Mouse (Mus musculus): ENCODE data around the gene Rel. TPM values are rescaled to one million over a fixed set of nuclear protein-coding genes. Genes with fewer than 3 reads are reported as not detected.

The Rel gene
- polyA plus RNA-seq, 1 experiment from 2014 or later, result 0.95 TPM

- 96% methylated on average over 2 of the region's 2 CpGs for WGBS
- no peak for ATAC-seq (ENCODE audit: low read depth)
- no peak overlapping the region for H3K4me2 ChIP-seq (ENCODE audit: low read depth, low read length)
- no peaks in the 10 kb centered on the region for H3K9me3 ChIP-seq (ENCODE audit: control insufficient read depth, low read length)
- H3K4me3 ChIP-seq (ENCODE audit: low read depth, low read length), result no peak overlapping the region
- H3K4me1 ChIP-seq (ENCODE audit: control insufficient read depth, insufficient read depth, low read length), result no peaks in the 10 kb centered on the region
- H3K9ac ChIP-seq (replicated peaks; ENCODE audit: low read depth, low read length), result no peak overlapping the region
- no peaks in the 10 kb centered on the region for H3K27me3 ChIP-seq (ENCODE audit: control insufficient read depth, insufficient read depth, low read length)
- H3K36me3 ChIP-seq (ENCODE audit: control insufficient read depth, insufficient read depth, low read length), result no peaks in the 10 kb centered on the region
- H3K27ac ChIP-seq (ENCODE audit: low read depth, low read length), result no peak overlapping the region
Observed at GRCm38 (mm10) chr11:23762635-23763034, 8.1 kb downstream of the Rel start.

GRCm38 (mm10) chr11:23758218-23758617, 12.6 kb downstream of the Rel start:
- 79% methylated on average over 2 of the region's 2 CpGs for WGBS
- ATAC-seq (ENCODE audit: low read depth), result no peak
- H3K4me2 ChIP-seq (ENCODE audit: low read depth, low read length), result no peak overlapping the region
- no peaks in the 10 kb centered on the region for H3K9me3 ChIP-seq (ENCODE audit: control insufficient read depth, low read length)
- no peaks in the 10 kb centered on the region for H3K4me1 ChIP-seq (ENCODE audit: control insufficient read depth, insufficient read depth, low read length)
- H3K9ac ChIP-seq (replicated peaks; ENCODE audit: low read depth, low read length), result no peak overlapping the region
- H3K27ac ChIP-seq (ENCODE audit: low read depth, low read length), result no peak overlapping the region
- H3K4me3 ChIP-seq (ENCODE audit: low read depth, low read length), result no peak overlapping the region
- no peaks in the 10 kb centered on the region for H3K36me3 ChIP-seq (ENCODE audit: control insufficient read depth, insufficient read depth, low read length)
- no peaks in the 10 kb centered on the region for H3K27me3 ChIP-seq (ENCODE audit: control insufficient read depth, insufficient read depth, low read length)

- Histone ChIP-seq H3K9ac (replicated peaks; ENCODE audit: low read depth, low read length) (no peak overlapping the region), H3K27me3 (ENCODE audit: control insufficient read depth, insufficient read depth, low read length) (no peaks in the 10 kb centered on the region), H3K36me3 (ENCODE audit: control insufficient read depth, insufficient read depth, low read length) (no peaks in the 10 kb centered on the region), H3K4me1 (ENCODE audit: control insufficient read depth, insufficient read depth, low read length) (no peaks in the 10 kb centered on the region), H3K9me3 (ENCODE audit: control insufficient read depth, low read length) (no peaks in the 10 kb centered on the region), H3K4me3 (ENCODE audit: low read depth, low read length) (no peak overlapping the region), H3K4me2 (ENCODE audit: low read depth, low read length) (no peak overlapping the region), H3K27ac (ENCODE audit: low read depth, low read length) (no peak overlapping the region)
- ATAC-seq (ENCODE audit: low read depth), result no peak
Observed at GRCm38 (mm10) chr11:23754329-23754728, 16.4 kb downstream of the Rel start.

- Histone ChIP-seq H3K9me3 (ENCODE audit: control insufficient read depth, low read length) (no peaks in the 10 kb centered on the region), H3K27ac (ENCODE audit: low read depth, low read length) (no peak overlapping the region), H3K4me1 (ENCODE audit: control insufficient read depth, insufficient read depth, low read length) (no peaks in the 10 kb centered on the region), H3K36me3 (ENCODE audit: control insufficient read depth, insufficient read depth, low read length) (no peaks in the 10 kb centered on the region), H3K4me3 (ENCODE audit: low read depth, low read length) (no peak overlapping the region), H3K27me3 (ENCODE audit: control insufficient read depth, insufficient read depth, low read length) (no peaks in the 10 kb centered on the region), H3K9ac (replicated peaks; ENCODE audit: low read depth, low read length) (no peak overlapping the region), H3K4me2 (ENCODE audit: low read depth, low read length) (no peak overlapping the region)
- 98% methylated on average over 1 of the region's 1 CpGs for WGBS
- no peak for ATAC-seq (ENCODE audit: low read depth)
Observed at GRCm38 (mm10) chr11:23753136-23753710, 17.5 kb downstream of the Rel start.

GRCm38 (mm10) chr11:23746102-23746501, 24.7 kb downstream of the Rel start:
- Histone ChIP-seq H3K9ac (replicated peaks; ENCODE audit: low read depth, low read length) (no peak overlapping the region), H3K9me3 (ENCODE audit: control insufficient read depth, low read length) (no peaks in the 10 kb centered on the region), H3K4me1 (ENCODE audit: control insufficient read depth, insufficient read depth, low read length) (no peaks in the 10 kb centered on the region), H3K36me3 (ENCODE audit: control insufficient read depth, insufficient read depth, low read length) (no peaks in the 10 kb centered on the region), H3K4me2 (ENCODE audit: low read depth, low read length) (no peak overlapping the region), H3K27ac (ENCODE audit: low read depth, low read length) (no peak overlapping the region), H3K27me3 (ENCODE audit: control insufficient read depth, insufficient read depth, low read length) (no peaks in the 10 kb centered on the region), H3K4me3 (ENCODE audit: low read depth, low read length) (no peak overlapping the region)
- no peak for ATAC-seq (ENCODE audit: low read depth)
- WGBS, result 87% methylated on average over 4 of the region's 4 CpGs

GRCm38 (mm10) chr11:23744352-23744751, 26.4 kb downstream of the Rel start:
- ATAC-seq (ENCODE audit: low read depth), result no peak
- Histone ChIP-seq H3K4me3 (ENCODE audit: low read depth, low read length) (no peak overlapping the region), H3K9me3 (ENCODE audit: control insufficient read depth, low read length) (no peaks in the 10 kb centered on the region), H3K36me3 (ENCODE audit: control insufficient read depth, insufficient read depth, low read length) (no peaks in the 10 kb centered on the region), H3K4me2 (ENCODE audit: low read depth, low read length) (no peak overlapping the region), H3K4me1 (ENCODE audit: control insufficient read depth, insufficient read depth, low read length) (no peaks in the 10 kb centered on the region), H3K9ac (replicated peaks; ENCODE audit: low read depth, low read length) (no peak overlapping the region), H3K27me3 (ENCODE audit: control insufficient read depth, insufficient read depth, low read length) (no peaks in the 10 kb centered on the region), H3K27ac (ENCODE audit: low read depth, low read length) (no peak overlapping the region)
- WGBS, result 95% methylated on average over 3 of the region's 3 CpGs

GRCm38 (mm10) chr11:23741386-23741785, 29.4 kb downstream of the Rel start:
- 90% methylated on average over 7 of the region's 7 CpGs for WGBS
- no peak overlapping the region for H3K27ac ChIP-seq (ENCODE audit: low read depth, low read length)
- H3K4me2 ChIP-seq (ENCODE audit: low read depth, low read length), result no peak overlapping the region
- no peaks in the 10 kb centered on the region for H3K9me3 ChIP-seq (ENCODE audit: control insufficient read depth, low read length)
- ATAC-seq (ENCODE audit: low read depth), result no peak
- no peak overlapping the region for H3K9ac ChIP-seq (replicated peaks; ENCODE audit: low read depth, low read length)
- no peaks in the 10 kb centered on the region for H3K27me3 ChIP-seq (ENCODE audit: control insufficient read depth, insufficient read depth, low read length)
- no peaks in the 10 kb centered on the region for H3K36me3 ChIP-seq (ENCODE audit: control insufficient read depth, insufficient read depth, low read length)
- H3K4me1 ChIP-seq (ENCODE audit: control insufficient read depth, insufficient read depth, low read length), result no peaks in the 10 kb centered on the region
- H3K4me3 ChIP-seq (ENCODE audit: low read depth, low read length), result no peak overlapping the region

GRCm38 (mm10) chr11:23740895-23741294, 29.9 kb downstream of the Rel start:
- Histone ChIP-seq H3K4me3 (ENCODE audit: low read depth, low read length) (no peak overlapping the region), H3K4me2 (ENCODE audit: low read depth, low read length) (no peak overlapping the region), H3K27ac (ENCODE audit: low read depth, low read length) (no peak overlapping the region), H3K36me3 (ENCODE audit: control insufficient read depth, insufficient read depth, low read length) (no peaks in the 10 kb centered on the region), H3K9ac (replicated peaks; ENCODE audit: low read depth, low read length) (no peak overlapping the region), H3K9me3 (ENCODE audit: control insufficient read depth, low read length) (no peaks in the 10 kb centered on the region), H3K27me3 (ENCODE audit: control insufficient read depth, insufficient read depth, low read length) (no peaks in the 10 kb centered on the region), H3K4me1 (ENCODE audit: control insufficient read depth, insufficient read depth, low read length) (no peaks in the 10 kb centered on the region)
- ATAC-seq (ENCODE audit: low read depth), result no peak
- 77% methylated on average over 4 of the region's 4 CpGs for WGBS

GRCm38 (mm10) chr11:23735820-23736470, 34.8 kb downstream of the Rel start:
- Histone ChIP-seq H3K4me3 (ENCODE audit: low read depth, low read length) (no peak overlapping the region), H3K9me3 (ENCODE audit: control insufficient read depth, low read length) (no peaks in the 10 kb centered on the region), H3K9ac (replicated peaks; ENCODE audit: low read depth, low read length) (no peak overlapping the region), H3K4me1 (ENCODE audit: control insufficient read depth, insufficient read depth, low read length) (no peaks in the 10 kb centered on the region), H3K27me3 (ENCODE audit: control insufficient read depth, insufficient read depth, low read length) (no peaks in the 10 kb centered on the region), H3K4me2 (ENCODE audit: low read depth, low read length) (no peak overlapping the region), H3K36me3 (ENCODE audit: control insufficient read depth, insufficient read depth, low read length) (no peaks in the 10 kb centered on the region), H3K27ac (ENCODE audit: low read depth, low read length) (no peak overlapping the region)
- no peak for ATAC-seq (ENCODE audit: low read depth)

Measured in neural tube, embryonic 14.5 days (tissue).